Mouse (Mus musculus) spleen, adult 2 months (tissue): Measurements from ENCODE around the gene Ctsk. TPM values are rescaled to one million over a fixed set of nuclear protein-coding genes. Genes with fewer than 3 reads are reported as not detected.

Source experiments
- DNase-seq, 2 experiments: peaks; one replicate each; pipeline versions ENCODE4 v3.0.0 to v3.0.0-alpha.2; 2012 to 2021; ENCODE audit warnings: low spot score in 2 of 2, low read depth in 1 of 2
- H3K27ac ChIP-seq: fragments of 200-500 bp; 2 replicates; pipeline ENCODE4 v1.5.1; 2012; ENCODE audit warnings: low read length, inconsistent platforms; ENCODE audit not compliant: insufficient read depth
- H3K27me3 ChIP-seq: fragments of 200-500 bp; 2 replicates; pipeline ENCODE4 v1.6.1; 2012; ENCODE audit warnings: mild to moderate bottlenecking, moderate library complexity, low read length, inconsistent platforms; ENCODE audit not compliant: control insufficient read depth, insufficient read depth
- H3K36me3 ChIP-seq: fragments of 200-500 bp; 2 replicates; pipeline ENCODE4 v1.6.1; 2012; ENCODE audit warnings: mild to moderate bottlenecking, low read length, inconsistent platforms; ENCODE audit not compliant: control insufficient read depth, insufficient read depth
- H3K4me1 ChIP-seq: fragments of 200-500 bp; 2 replicates; pipeline ENCODE4 v1.6.1; 2011; ENCODE audit warnings: inconsistent platforms; ENCODE audit not compliant: control insufficient read depth, insufficient read depth, insufficient read length
- H3K4me3 ChIP-seq: fragments of 200-500 bp; 2 replicates; pipeline ENCODE4 v1.5.1; 2011; ENCODE audit warnings: mild to moderate bottlenecking, inconsistent platforms; ENCODE audit not compliant: insufficient read depth, insufficient read length; ENCODE audit errors: extremely low read depth
- CTCF ChIP-seq: fragments of 200-500 bp; IDR thresholded peaks from 2 replicates; pipeline ENCODE4 v1.5.1; 2011; ENCODE audit warnings: mild to moderate bottlenecking, inconsistent platforms; ENCODE audit not compliant: insufficient read depth, insufficient read length, insufficient replicate concordance; ENCODE audit errors: extremely low read depth
- POLR2A ChIP-seq: fragments of 200-500 bp; IDR thresholded peaks from 2 replicates; pipeline ENCODE4 v1.6.1; 2011; ENCODE audit warnings: low read depth, low read length, inconsistent platforms
- WGBS: fragments of 180-500 bp; shearing (Covaris S2); methylation state at CpG from one replicate; pipeline ENCODE4 v1.1.7; 2018; 5-methylcytosine and 5-hydroxymethylcytosine counted together
- polyA plus RNA-seq: library from polyadenylated mRNA; depleted of rRNA; stranded (reverse); fragments of >200 nt; gene quantifications from 2 replicates; pipeline ENCODE4 v1.2.3, GENCODE M21; 2012; rRNA removed

The Ctsk gene
- polyA plus RNA-seq, 1 experiment, result 1.3 TPM

GRCm38 (mm10) chr3:95542981-95543380 lies 43.9 kb downstream of the Ctsk start:
- H3K4me1 ChIP-seq, result peaks cover 11% of the 10 kb centered on the region
- peaks cover 52% of the 10 kb centered on the region for H3K36me3 ChIP-seq
- H3K27ac ChIP-seq, result no peak overlapping the region; the same call in 1 of the 2 replicates
- no peak overlapping the region for H3K4me3 ChIP-seq
- H3K27me3 ChIP-seq, result no peaks in the 10 kb centered on the region
- WGBS, result 86% methylated on average over 7 of the region's 7 CpGs
- DNase-seq, result no peak
- TF ChIP-seq POLR2A (no peak), CTCF (no peak)

GRCm38 (mm10) chr3:95550176-95550575 lies 51.1 kb downstream of the Ctsk start:
- H3K27me3 ChIP-seq, result no peaks in the 10 kb centered on the region
- no peak for TF ChIP-seq POLR2A
- TF ChIP-seq CTCF, result no peak
- DNase-seq, result no peak
- H3K36me3 ChIP-seq, result peaks cover 39% of the 10 kb centered on the region
- no peak overlapping the region for H3K4me3 ChIP-seq
- no peaks in the 10 kb centered on the region for H3K4me1 ChIP-seq
- H3K27ac ChIP-seq, result no peak overlapping the region
- 90% methylated on average over 1 of the region's 1 CpGs for WGBS

GRCm38 (mm10) chr3:95553986-95554385 lies 54.9 kb downstream of the Ctsk start:
- Histone ChIP-seq H3K27ac (no peak overlapping the region), H3K4me3 (no peak overlapping the region), H3K27me3 (no peaks in the 10 kb centered on the region), H3K4me1 (no peaks in the 10 kb centered on the region), H3K36me3 (peaks cover 21% of the 10 kb centered on the region)
- no peak for TF ChIP-seq CTCF
- no peak for TF ChIP-seq POLR2A
- DNase-seq, result no peak
- 66% methylated on average over 3 of the region's 3 CpGs for WGBS

Other genes with a start within 250 kb of the Ctsk start
- gene Bnipl, start 248.1 kb upstream of the Ctsk start, polyA plus RNA-seq, result 0.07 TPM in 1 of 2 replicates, not detected in the other
- gene Mindy1, start 217.9 kb upstream of the Ctsk start, polyA plus RNA-seq, result 44.8 and 51.0 TPM in 2 replicates
- 7.7 and 8.9 TPM in 2 replicates for gene Prune1, start 217.2 kb upstream of the Ctsk start, polyA plus RNA-seq
- gene Anxa9, start 192.1 kb upstream of the Ctsk start, polyA plus RNA-seq, result 2.6 and 2.7 TPM in 2 replicates
- 95.7 and 101 TPM in 2 replicates for gene Cers2, start 184.5 kb upstream of the Ctsk start, polyA plus RNA-seq
- gene Setdb1, start 142.1 kb upstream of the Ctsk start, polyA plus RNA-seq, result 9.4 and 10.4 TPM in 2 replicates
- gene 4930558C23Rik, start 96.4 kb upstream of the Ctsk start, polyA plus RNA-seq, result not detected in 2 replicates
- gene Arnt, start 64.9 kb upstream of the Ctsk start, polyA plus RNA-seq, result 19.5 and 20.7 TPM in 2 replicates
- 81.7 and 84.6 TPM in 2 replicates for gene Ctss, start 27.5 kb downstream of the Ctsk start, polyA plus RNA-seq
- not detected in 2 replicates for gene Hormad1, start 60.4 kb downstream of the Ctsk start, polyA plus RNA-seq
- 3.3 and 3.8 TPM in 2 replicates for gene Golph3l, start 89.7 kb downstream of the Ctsk start, polyA plus RNA-seq
- gene Ensa, start 125.7 kb downstream of the Ctsk start, polyA plus RNA-seq, result 8.3 and 10.4 TPM in 2 replicates
- 169 and 276 TPM in 2 replicates for gene Mcl1, start 159.5 kb downstream of the Ctsk start, polyA plus RNA-seq
- gene Adamtsl4, start 188.7 kb downstream of the Ctsk start, polyA plus RNA-seq, result 7.9 and 8.1 TPM in 2 replicates
- gene Ecm1, start 240.3 kb downstream of the Ctsk start, polyA plus RNA-seq, result 62.3 and 104 TPM in 2 replicates